Mouse (Mus musculus): ENCODE measurements around the gene Brat1.

DNA sequence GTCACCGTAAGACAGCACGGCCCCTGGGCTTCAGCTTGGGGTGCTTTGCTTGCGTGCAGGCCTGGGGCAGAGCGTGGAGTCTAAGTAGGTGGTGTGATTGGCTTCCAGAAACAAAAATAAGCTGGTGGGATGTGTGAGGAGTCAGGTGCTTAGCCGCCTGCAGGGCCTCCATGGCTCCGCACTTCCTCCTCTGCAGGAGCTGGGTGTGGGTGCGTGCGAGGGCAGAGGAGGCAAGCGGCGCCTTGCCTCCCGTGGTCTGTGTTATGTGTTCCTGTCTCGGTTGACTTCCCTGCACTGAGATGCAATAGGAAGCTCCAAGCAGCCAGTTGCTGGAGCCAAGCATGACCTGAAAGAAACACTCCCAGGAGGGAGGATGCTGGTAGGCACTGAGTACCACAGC is 35.0 kb downstream of the Brat1 start:
- TF ChIP-seq CTCF (IDR thresholded peaks at IDR 0.05; ENCODE audit: extremely low read depth, insufficient read length, insufficient replicate concordance, low read depth, low read length) (no peak), POLR2A (IDR thresholded peaks at IDR 0.05; ENCODE audit: low read depth, low read length) (no peak)
